Comparison of ENCODE assay signal across 9 mouse cellular contexts in the genomic region with DNA sequence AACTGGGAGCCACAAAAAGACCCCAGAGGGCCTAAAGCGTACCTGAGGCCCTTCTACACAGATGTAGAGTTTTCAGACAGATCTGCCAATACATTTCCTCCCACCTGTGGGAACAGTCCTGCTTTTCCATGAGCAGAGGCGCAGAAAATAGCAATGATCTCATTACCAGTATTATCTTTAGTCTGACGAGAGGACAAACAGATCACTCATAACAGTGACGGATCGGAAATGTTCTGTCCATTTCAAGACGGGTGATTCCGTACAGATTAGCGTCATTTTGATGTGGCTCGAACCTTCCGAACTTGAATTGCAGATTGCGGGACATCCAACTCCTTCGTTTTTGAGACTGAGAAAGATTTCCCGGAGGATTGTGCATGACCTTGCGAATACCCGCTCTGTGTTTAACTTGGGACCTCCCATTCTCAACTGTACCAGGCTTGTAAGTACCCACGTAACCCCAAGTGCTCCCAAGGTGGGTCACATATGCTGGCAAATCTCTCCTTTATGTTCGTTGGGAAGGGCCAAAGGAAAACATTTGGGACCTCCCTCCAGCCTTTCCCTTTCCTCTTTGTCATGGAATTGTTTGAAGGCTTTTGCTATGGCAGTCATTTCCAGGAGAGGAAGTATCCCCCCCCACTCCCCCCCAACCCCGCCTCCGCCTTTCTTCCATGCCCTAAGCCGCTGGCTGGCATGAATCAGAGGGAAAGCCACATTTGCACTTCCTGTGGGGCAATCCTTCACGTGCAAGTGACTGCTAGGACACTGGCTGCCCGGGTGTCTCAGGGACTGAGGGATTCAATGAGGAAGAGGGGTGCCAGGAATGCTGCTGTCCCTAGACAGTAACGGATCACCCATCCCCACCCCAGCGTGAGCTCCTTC. TPM values are rescaled to one million over a fixed set of nuclear protein-coding genes. Genes with fewer than 3 reads are reported as not detected.
DNase-seq lines count a peak whose midpoint lies in the region; ATAC-seq and TF ChIP-seq lines count a peak whose summit lies in the region.
"Had no signal": no experiment of that assay in that cellular context is flagged by ENCODE, and none has a peak within 500 bp of the region (broad histone marks: within the 10 kb centered on the region; RNA-seq: fewer than 3 reads in every experiment).

No protein-coding gene starts in this region.

- WGBS in heart, adult 2 months = 29% methylated on average over 24 of the region's 24 CpGs
- 45% methylated on average over 24 of the region's 24 CpGs for WGBS in forebrain, embryonic 16.5 days
- WGBS in kidney, embryonic 15.5 days = 56% methylated on average over 24 of the region's 24 CpGs
- 51% methylated on average over 24 of the region's 24 CpGs for WGBS in midbrain, embryonic 10.5 days

- ATAC-seq in forebrain, embryonic 16.5 days = peak; percentile 53
- ATAC-seq in kidney, embryonic 15.5 days (replicated peaks; ENCODE audit: low FRiP score) = peak; percentile 57
- no peak for ATAC-seq in cerebellum, adult (ENCODE audit: insufficient number of reproducible peaks, low FRiP score, low TSS enrichment)

- no peaks in the 10 kb centered on the region for H3K27me3 ChIP-seq in heart, adult 2 months (ENCODE audit: control insufficient read depth, insufficient read depth, low read length)
- H3K27me3 ChIP-seq in forebrain, embryonic 16.5 days (replicated peaks; ENCODE audit: control insufficient read depth, insufficient read depth, low read length) = no peaks in the 10 kb centered on the region
- H3K27me3 ChIP-seq in kidney, embryonic 15.5 days = no peaks in the 10 kb centered on the region
- peaks cover 25% of the 10 kb centered on the region for H3K27me3 ChIP-seq in midbrain, embryonic 10.5 days (ENCODE audit: low read depth, poor library complexity, severe bottlenecking)

- H3K27ac ChIP-seq in heart, adult 2 months = peak overlapping the region; percentile 58
- no peak overlapping the region for H3K27ac ChIP-seq in forebrain, embryonic 16.5 days (ENCODE audit: low read length)
- peak overlapping the region; percentile 84 for H3K27ac ChIP-seq in kidney, embryonic 15.5 days
- peak overlapping the region; percentile 83 for H3K27ac ChIP-seq in midbrain, embryonic 10.5 days (replicated peaks)

- H3K4me3 ChIP-seq in heart, adult 2 months = peak overlapping the region; percentile 5; the same call in 1 of the 2 replicates
- peak overlapping the region; percentile 20 for H3K4me3 ChIP-seq in forebrain, embryonic 16.5 days (replicated peaks; ENCODE audit: low read length)
- peak overlapping the region; percentile 27 for H3K4me3 ChIP-seq in kidney, embryonic 15.5 days (replicated peaks)
- H3K4me3 ChIP-seq in midbrain, embryonic 10.5 days = peak overlapping the region; percentile 44

- H3K4me2 ChIP-seq in forebrain, embryonic 16.5 days (ENCODE audit: low read length) = peak overlapping the region; percentile 48
- H3K4me2 ChIP-seq in kidney, embryonic 15.5 days = peak overlapping the region; percentile 55

- no peaks in the 10 kb centered on the region for H3K36me3 ChIP-seq in heart, adult 2 months (ENCODE audit: control insufficient read depth, insufficient read depth, low read length)
- H3K36me3 ChIP-seq in forebrain, embryonic 16.5 days (ENCODE audit: control insufficient read depth, insufficient read depth) = no peaks in the 10 kb centered on the region
- H3K36me3 ChIP-seq in kidney, embryonic 15.5 days = no peaks in the 10 kb centered on the region
- no peaks in the 10 kb centered on the region for H3K36me3 ChIP-seq in midbrain, embryonic 10.5 days

- H3K9ac ChIP-seq in heart, adult 2 months (ENCODE audit: low read depth, low read length) = no peak overlapping the region
- H3K9ac ChIP-seq in forebrain, embryonic 16.5 days (replicated peaks; ENCODE audit: low read depth, low read length) = peak overlapping the region; percentile 27; the same call in 1 of the 2 replicates
- no peak overlapping the region for H3K9ac ChIP-seq in kidney, embryonic 15.5 days

- TF ChIP-seq CTCF in heart, adult 2 months (IDR thresholded peaks at IDR 0.05) = no peak

- no peaks in the 10 kb centered on the region for H3K79me2 ChIP-seq in heart, adult 2 months (replicated peaks; ENCODE audit: control insufficient read depth, insufficient read depth, low read length)

- peak in 1 of 2 experiments; percentile 11 for DNase-seq in heart, adult 2 months
- no peak for DNase-seq in heart, postnatal 25 days (ENCODE audit: low spot score)
- DNase-seq in midbrain, embryonic 10.5 days (ENCODE audit: low spot score) = peak; percentile 66
- DNase-seq in urinary bladder, postnatal 36 days (ENCODE audit: low spot score in 2 of 2) = no peak
- no peak for DNase-seq in cerebellum, adult 18-20 months

- peaks cover 15% of the 10 kb centered on the region for H3K4me1 ChIP-seq in heart, adult 2 months (ENCODE audit: control insufficient read depth, insufficient read depth, low read length)
- peaks cover 26% of the 10 kb centered on the region for H3K4me1 ChIP-seq in forebrain, embryonic 16.5 days (replicated peaks; ENCODE audit: control insufficient read depth, insufficient read depth, low read length)
- peaks cover 32% of the 10 kb centered on the region for H3K4me1 ChIP-seq in kidney, embryonic 15.5 days
- H3K4me1 ChIP-seq in midbrain, embryonic 10.5 days = peaks cover 24% of the 10 kb centered on the region

- intact Hi-C loops in heart, adult 2 months (cut with DNase I) = loop anchor here (2.0 kb wide), 1 partner anchor 71 kb away; no protein-coding TSS in a partner anchor
- intact Hi-C loops in heart, postnatal 25 days (cut with DNase I) = loop anchor here (5.0 kb wide), 1 partner anchor 60 kb away; a partner anchor contains a TSS

- TF ChIP-seq EP300 in heart, adult 2 months (IDR thresholded peaks at IDR 0.05; ENCODE audit: insufficient read depth, low read depth, low read length) = no peak

- TF ChIP-seq POLR2A in heart, adult 2 months (IDR thresholded peaks at IDR 0.05; ENCODE audit: insufficient read depth, low read depth, low read length) = no peak

- no peaks in the 10 kb centered on the region for H3K9me3 ChIP-seq in forebrain, embryonic 16.5 days (ENCODE audit: control insufficient read depth, low read length)
- no peaks in the 10 kb centered on the region for H3K9me3 ChIP-seq in kidney, embryonic 15.5 days (replicated peaks)
- no peaks in the 10 kb centered on the region for H3K9me3 ChIP-seq in midbrain, embryonic 10.5 days (replicated peaks)

RNA-seq across cellular contexts. Expression of a gene that starts 2.1 kb away (rescaled TPM):
- under 1 TPM; 0.34 to 0.68 TPM for total RNA-seq in heart, adult 2 months (2021)
- polyA plus RNA-seq in heart, adult 2 months (2012; rRNA removed) = 2.7 and 3.0 TPM in 2 replicates
- under 1 TPM; 0.34 to 0.47 TPM for total RNA-seq in heart, postnatal 25 days (2021)
- 0.32 TPM in 1 of 2 replicates, not detected in the other for polyA plus RNA-seq in forebrain, embryonic 16.5 days (2015; fragmentation: Nextera tagmentation; extraction: Ambion mirVana)
- polyA plus RNA-seq in kidney, embryonic 15.5 days (2015; fragmentation: Nextera tagmentation; extraction: Ambion mirVana) = 0.63 and 0.71 TPM in 2 replicates
- 0.09 and 0.47 TPM in 2 replicates for polyA plus RNA-seq in midbrain, embryonic 10.5 days (2016; fragmentation: Nextera tagmentation; extraction: Ambion mirVana)
- total RNA-seq: MEL had no signal

RNA-seq across cellular contexts. Expression of a gene that starts 54.3 kb away (rescaled TPM):
- 10 to 100 TPM; 46.6 to 57.8 TPM for total RNA-seq in heart, adult 2 months (2021)
- polyA plus RNA-seq in heart, adult 2 months (2012; rRNA removed) = 11.3 and 14.1 TPM in 2 replicates
- 10 to 100 TPM; 40.0 to 43.4 TPM for total RNA-seq in heart, postnatal 25 days (2021)
- 2.7 and 4.8 TPM in 2 replicates for polyA plus RNA-seq in forebrain, embryonic 16.5 days (2015; fragmentation: Nextera tagmentation; extraction: Ambion mirVana)
- polyA plus RNA-seq in kidney, embryonic 15.5 days (2015; fragmentation: Nextera tagmentation; extraction: Ambion mirVana) = 27.1 and 28.0 TPM in 2 replicates
- polyA plus RNA-seq in midbrain, embryonic 10.5 days (2016; fragmentation: Nextera tagmentation; extraction: Ambion mirVana) = 4.8 and 5.2 TPM in 2 replicates

RNA-seq across cellular contexts. Expression of a gene that starts 54.3 kb away (rescaled TPM):
- 1 to 10 TPM; 6.4 to 9.5 TPM for total RNA-seq in heart, adult 2 months (2021)
- polyA plus RNA-seq in heart, adult 2 months (2012; rRNA removed) = 5.8 TPM in 2 replicates
- 1 to 10 TPM; 6.5 to 6.7 TPM for total RNA-seq in heart, postnatal 25 days (2021)
- polyA plus RNA-seq in forebrain, embryonic 16.5 days (2015; fragmentation: Nextera tagmentation; extraction: Ambion mirVana) = 93.7 and 103 TPM in 2 replicates
- 35.5 and 37.4 TPM in 2 replicates for polyA plus RNA-seq in kidney, embryonic 15.5 days (2015; fragmentation: Nextera tagmentation; extraction: Ambion mirVana)
- polyA plus RNA-seq in midbrain, embryonic 10.5 days (2016; fragmentation: Nextera tagmentation; extraction: Ambion mirVana) = 21.7 and 29.5 TPM in 2 replicates

RNA-seq across cellular contexts. Expression of a gene that starts 58.1 kb away (rescaled TPM):
- not detected for total RNA-seq in heart, adult 2 months (2021)
- 0.12 TPM in 1 of 2 replicates, not detected in the other for polyA plus RNA-seq in heart, adult 2 months (2012; rRNA removed)
- not detected for total RNA-seq in heart, postnatal 25 days (2021)
- not detected in 2 replicates for polyA plus RNA-seq in forebrain, embryonic 16.5 days (2015; fragmentation: Nextera tagmentation; extraction: Ambion mirVana)
- 0.16 and 0.17 TPM in 2 replicates for polyA plus RNA-seq in kidney, embryonic 15.5 days (2015; fragmentation: Nextera tagmentation; extraction: Ambion mirVana)
- not detected in 2 replicates for polyA plus RNA-seq in midbrain, embryonic 10.5 days (2016; fragmentation: Nextera tagmentation; extraction: Ambion mirVana)
- total RNA-seq: MEL had no signal
